Mouse (Mus musculus) adrenal gland, adult 10 weeks (tissue): ENCODE results near the gene Dlgap3. TPM values are rescaled to one million over a fixed set of nuclear protein-coding genes. Genes with fewer than 3 reads are reported as not detected.

ENCODE experiments used
- polyA plus RNA-seq: library from polyadenylated mRNA; stranded (reverse); fragments of 350-450 nt; fragmentation: Illumina TruSeq; extraction: RNeasy Lipid Tissue Mini Kit (QIAGEN cat#74804); gene quantifications from one replicate; pipeline ENCODE4 v1.2.3, GENCODE M21; 2014; ENCODE audit warnings: low read depth, low replicate concordance

Gene Dlgap3
- not detected for polyA plus RNA-seq

DNA sequence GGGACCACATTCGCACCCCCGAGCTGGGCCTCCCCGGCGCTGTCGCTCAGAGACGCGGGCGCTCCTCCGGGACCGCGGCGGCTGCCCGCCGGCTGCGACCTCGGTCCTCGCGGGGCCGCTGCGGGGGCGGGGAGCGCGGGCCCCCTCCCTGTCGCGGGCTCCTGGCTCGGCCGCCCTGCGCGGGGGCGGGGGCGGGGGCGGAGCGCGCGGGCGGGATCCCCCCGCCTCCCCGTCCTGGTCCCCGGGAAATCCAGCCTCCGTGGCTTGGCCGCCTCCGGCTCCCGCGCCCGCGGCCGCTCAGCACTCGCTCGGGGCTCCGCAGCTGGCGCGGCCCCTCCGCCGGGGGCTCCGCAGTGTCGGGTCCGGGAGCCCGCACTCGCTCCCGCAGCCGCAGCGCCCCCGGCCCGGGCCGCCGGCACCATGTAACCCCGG lies at the start of gene Dlgap3:
Dlgap3 (plus strand) TSS at position 291 of the 432 bp plus-strand sequence.

DNA sequence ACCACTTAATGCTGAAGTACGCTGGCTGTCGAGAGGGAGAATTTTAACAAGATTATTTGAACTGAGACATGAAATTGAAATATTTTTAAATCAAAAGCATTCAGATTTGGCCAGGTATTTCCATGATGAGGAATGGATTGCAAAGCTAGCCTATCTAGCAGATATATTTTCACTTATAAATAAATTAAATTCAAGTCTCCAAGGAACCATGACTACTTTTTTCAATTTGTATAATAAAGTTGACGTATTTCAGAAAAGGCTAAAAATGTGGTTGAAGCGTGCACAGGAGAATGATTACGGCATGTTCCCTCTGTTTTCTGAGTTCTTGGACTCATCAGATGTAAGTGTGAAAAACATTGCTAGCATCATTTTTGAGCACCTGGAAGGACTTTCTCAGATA lies 45.6 kb upstream of the Dlgap3 start, which contains the start of gene Tmem35b:
Tmem35b (plus strand) TSS at position 301 of the 400 bp plus-strand sequence.

DNA sequence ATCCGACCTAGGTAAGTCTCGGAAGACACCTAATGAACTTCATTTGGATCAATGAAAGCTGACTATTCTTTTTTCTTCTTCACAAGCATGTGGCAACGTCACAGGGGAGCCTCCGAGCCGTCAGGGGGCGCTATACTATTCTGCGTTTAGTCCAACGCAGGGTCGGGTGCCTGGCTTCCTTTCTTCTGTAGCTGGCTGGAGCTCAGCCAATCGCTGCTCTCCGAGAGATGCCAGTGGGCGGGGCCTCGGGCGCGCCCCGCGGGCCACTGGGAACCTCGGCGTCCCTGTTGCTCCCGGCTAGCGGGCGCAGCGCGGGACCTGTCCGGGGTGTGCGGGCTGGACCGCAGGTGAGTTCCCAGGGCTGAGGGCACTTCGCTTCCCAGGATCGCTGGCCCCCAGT lies 74.5 kb downstream of the Dlgap3 start, which contains the start of gene Smim12:
Smim12 (plus strand) TSS at position 233 of the 400 bp plus-strand sequence.

Other genes starting within 250 kb of the Dlgap3 start
- 85.3 TPM for gene Zmym4, start 201.1 kb upstream of the Dlgap3 start, polyA plus RNA-seq
- gene Sfpq, start 147.9 kb upstream of the Dlgap3 start, polyA plus RNA-seq, result 367 TPM
- 24.4 TPM for gene Zmym1, start 108.1 kb upstream of the Dlgap3 start, polyA plus RNA-seq
- 34.2 TPM for gene Zmym6, start 91.8 kb upstream of the Dlgap3 start, polyA plus RNA-seq
- 43.5 TPM for gene Tmem35b, start 45.5 kb upstream of the Dlgap3 start, polyA plus RNA-seq
- gene Smim12, start 74.6 kb downstream of the Dlgap3 start, polyA plus RNA-seq, result 3.7 TPM
- gene Gja4, start 144.8 kb downstream of the Dlgap3 start, polyA plus RNA-seq, result 0.35 TPM
- gene Gjb3, start 161.6 kb downstream of the Dlgap3 start, polyA plus RNA-seq, result not detected
- gene Gjb4, start 184.9 kb downstream of the Dlgap3 start, polyA plus RNA-seq, result not detected
- not detected for gene Gjb5, start 189.0 kb downstream of the Dlgap3 start, polyA plus RNA-seq